Mouse (Mus musculus) gastrocnemius, postnatal 10 days (tissue): ENCODE measurements at regions not wholly inside any gene's neighbourhood (a gene's known extent, or its start where the extent isn't known, plus 50 kb on each side); places are given as distances from the start of the nearest gene placed in this dataset.

Source experiments
- DNase-seq: peaks from one replicate; pipeline ENCODE4 v3.0.0; 2021; ENCODE audit warnings: mixed read lengths

- DNase-seq = no peak
Measured at GRCm38 (mm10) chr10:111787175-111787574, 185.3 kb upstream of the Krr1 start.

GRCm38 (mm10) chr10:111789264-111789663 is 183.2 kb upstream of the Krr1 start:
- no peak for DNase-seq

- DNase-seq = no peak
Measured at GRCm38 (mm10) chr10:111790911-111791310, 181.6 kb upstream of the Krr1 start.

GRCm38 (mm10) chr10:111795056-111795455 is 177.4 kb upstream of the Krr1 start:
- DNase-seq = no peak

- no peak for DNase-seq
Measured at GRCm38 (mm10) chr10:111795756-111796155, 176.7 kb upstream of the Krr1 start.

- DNase-seq = no peak
Measured at GRCm38 (mm10) chr10:111798851-111799281, 173.6 kb upstream of the Krr1 start.

GRCm38 (mm10) chr10:111799850-111800589 is 172.4 kb upstream of the Krr1 start:
- DNase-seq = no peak

GRCm38 (mm10) chr10:111800590-111800935 is 171.9 kb upstream of the Krr1 start:
- no peak for DNase-seq

GRCm38 (mm10) chr10:111801021-111801793 is 171.3 kb upstream of the Krr1 start:
- DNase-seq = no peak

GRCm38 (mm10) chr10:111801794-111802359 is 170.6 kb upstream of the Krr1 start:
- no peak for DNase-seq

- DNase-seq = no peak
Measured at GRCm38 (mm10) chr10:111806333-111806732, 166.1 kb upstream of the Krr1 start.

- DNase-seq = no peak
Measured at GRCm38 (mm10) chr10:111806916-111807315, 165.5 kb upstream of the Krr1 start.

- DNase-seq = no peak
Measured at GRCm38 (mm10) chr10:111813736-111814135, 158.7 kb upstream of the Krr1 start.

- no peak for DNase-seq
Measured at GRCm38 (mm10) chr10:111814648-111815047, 157.8 kb upstream of the Krr1 start.

- DNase-seq = no peak
Measured at GRCm38 (mm10) chr10:111815160-111815559, 157.3 kb upstream of the Krr1 start.

GRCm38 (mm10) chr10:111815821-111816599 is 156.5 kb upstream of the Krr1 start:
- no peak for DNase-seq

- no peak for DNase-seq
Measured at GRCm38 (mm10) chr10:111819755-111820451, 152.6 kb upstream of the Krr1 start.

- DNase-seq = no peak
Measured at GRCm38 (mm10) chr10:111824820-111825219, 147.6 kb upstream of the Krr1 start.

GRCm38 (mm10) chr10:111826033-111826754 is 146.3 kb upstream of the Krr1 start:
- DNase-seq = no peak

GRCm38 (mm10) chr10:111827246-111827645 is 145.2 kb upstream of the Krr1 start:
- no peak for DNase-seq

- no peak for DNase-seq
Measured at GRCm38 (mm10) chr10:111827930-111828329, 144.5 kb upstream of the Krr1 start.
